Mouse (Mus musculus) neural tube, embryonic 13.5 days (tissue): Measurements from ENCODE around the gene Eif3g. TPM values are rescaled to one million over a fixed set of nuclear protein-coding genes. Genes with fewer than 3 reads are reported as not detected.

Experiments
- ATAC-seq: fragments of 200-750 bp; cut with Nextera tagmentation; 2 replicates; pipeline ENCODE4 v1.8.0; 2017; ENCODE audit warnings: low read depth, mild to moderate bottlenecking, moderate TSS enrichment, moderate library complexity
- H3K27ac ChIP-seq: fragments of 300-500 bp; sonication (generic); replicated peaks from 2 replicates; pipeline ENCODE4 v1.5.1; 2015; ENCODE audit warnings: moderate library complexity, mild to moderate bottlenecking, inconsistent platforms
- H3K27me3 ChIP-seq: fragments of 300-500 bp; sonication (generic); 2 replicates; pipeline ENCODE4 v1.6.1; 2015; ENCODE audit warnings: mild to moderate bottlenecking, inconsistent platforms
- H3K36me3 ChIP-seq: fragments of 300-500 bp; sonication (generic); 2 replicates; pipeline ENCODE4 v1.6.1; 2015; ENCODE audit warnings: mild to moderate bottlenecking, inconsistent platforms
- H3K4me1 ChIP-seq: fragments of 300-500 bp; sonication (generic); replicated peaks from 2 replicates; pipeline ENCODE4 v1.6.1; 2015; ENCODE audit warnings: inconsistent platforms
- H3K4me2 ChIP-seq: fragments of 300-500 bp; sonication (generic); 2 replicates; pipeline ENCODE4 v1.6.1; 2015; ENCODE audit warnings: inconsistent platforms, mild to moderate bottlenecking, moderate library complexity
- H3K4me3 ChIP-seq: fragments of 300-500 bp; sonication (generic); 2 replicates; pipeline ENCODE4 v1.5.1; 2015; ENCODE audit warnings: mild to moderate bottlenecking, inconsistent platforms
- H3K9ac ChIP-seq: fragments of 300-500 bp; sonication (generic); 2 replicates; pipeline ENCODE4 v1.6.1; 2015; ENCODE audit warnings: moderate library complexity, mild to moderate bottlenecking, inconsistent platforms
- H3K9me3 ChIP-seq: fragments of 300-500 bp; sonication (generic); 2 replicates; pipeline ENCODE4 v1.6.1; 2016; ENCODE audit warnings: inconsistent platforms
- WGBS: fragments of 180-500 bp; shearing (Covaris S2); methylation state at CpG from one replicate; pipeline ENCODE4 v1.1.7; 2015; 5-methylcytosine and 5-hydroxymethylcytosine counted together
- polyA plus RNA-seq: library from polyadenylated mRNA; unstranded; fragments of >200 nt; fragmentation: Nextera tagmentation; extraction: Ambion mirVana; gene quantifications from 2 replicates; pipeline ENCODE4 v1.2.1, GENCODE M21; 2015

Gene Eif3g
- polyA plus RNA-seq, 1 experiment from 2014 or later = 267 TPM

- no peaks in the 10 kb centered on the region for H3K27me3 ChIP-seq
- no peak overlapping the region for H3K4me3 ChIP-seq
- no peak overlapping the region for H3K4me2 ChIP-seq
- 98% methylated on average over 2 of the region's 2 CpGs for WGBS
- no peaks in the 10 kb centered on the region for H3K9me3 ChIP-seq
- H3K4me1 ChIP-seq = peaks cover 17% of the 10 kb centered on the region
- H3K36me3 ChIP-seq = peaks cover 24% of the 10 kb centered on the region
- no peak overlapping the region for H3K9ac ChIP-seq
- H3K27ac ChIP-seq = no peak overlapping the region
- no peak for ATAC-seq
Observed at GRCm38 (mm10) chr9:20886563-20886962, 11.9 kb downstream of the Eif3g start.

GRCm38 (mm10) chr9:20879097-20879792, 19.2 kb downstream of the Eif3g start, which contains the start of gene Angptl6:
Gene Angptl6, minus strand, starts transcription at chr9:20879727.
- peak within 1 kb of the TSS; percentile 95 for H3K27ac ChIP-seq
- H3K9me3 ChIP-seq = no peaks in the 10 kb centered on the region
- no peak for ATAC-seq
- H3K27me3 ChIP-seq = no peaks in the 10 kb centered on the region
- H3K36me3 ChIP-seq = no peaks in the 10 kb centered on the region
- H3K9ac ChIP-seq = peak within 1 kb of the TSS; percentile 79
- H3K4me2 ChIP-seq = peak within 1 kb of the TSS; percentile 69
- WGBS = 89% methylated on average over 13 of the region's 13 CpGs
- H3K4me1 ChIP-seq = peaks cover 6% of the 10 kb centered on the region
- H3K4me3 ChIP-seq = peak within 1 kb of the TSS; percentile 46

GRCm38 (mm10) chr9:20878710-20879065, 19.7 kb downstream of the Eif3g start:
- Histone ChIP-seq H3K27me3 (no peaks in the 10 kb centered on the region), H3K27ac (peak overlapping the region; percentile 95), H3K4me3 (peak overlapping the region; percentile 46), H3K4me1 (peaks cover 6% of the 10 kb centered on the region), H3K4me2 (peak overlapping the region; percentile 69), H3K36me3 (no peaks in the 10 kb centered on the region), H3K9ac (peak overlapping the region; percentile 79), H3K9me3 (no peaks in the 10 kb centered on the region)
- peak; percentile 25 for ATAC-seq
- WGBS = 20% methylated on average over 10 of the region's 10 CpGs

DNA sequence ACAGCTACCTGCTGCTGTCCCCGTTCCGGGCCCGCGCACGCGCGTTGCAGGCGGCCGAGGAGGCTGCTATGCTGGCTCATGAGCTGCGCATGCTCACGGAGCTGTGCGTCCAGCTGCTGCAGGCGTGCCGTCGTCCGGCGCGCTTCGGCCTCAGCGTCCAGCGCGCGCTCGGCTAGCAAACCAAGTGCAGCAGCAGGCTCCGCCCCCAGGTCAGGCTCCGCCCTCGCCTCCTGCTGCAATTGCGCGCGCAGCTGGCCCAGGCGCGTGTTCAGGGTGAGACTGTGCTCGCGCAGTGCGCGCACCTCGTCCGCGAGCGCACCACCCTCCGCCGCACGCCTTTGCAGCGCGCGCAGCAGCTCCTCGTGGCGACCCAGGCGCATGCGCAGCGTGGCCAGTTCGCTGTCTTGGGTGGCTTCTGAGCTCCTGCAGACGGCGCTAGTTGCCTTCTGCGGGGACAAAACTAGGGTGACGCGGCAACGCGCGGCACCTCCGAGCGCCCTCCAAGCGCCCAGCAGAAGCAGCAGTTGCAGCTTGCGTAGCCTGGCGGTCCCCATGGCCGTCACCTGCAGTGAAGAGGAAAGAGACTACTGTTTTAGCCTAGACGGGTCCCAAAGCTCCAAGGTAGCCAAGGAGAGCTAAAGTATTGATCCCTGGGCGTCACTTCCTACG, 20.2 kb downstream of the Eif3g start:
- Histone ChIP-seq H3K27ac (peak overlapping the region; percentile 95), H3K9ac (peak overlapping the region; percentile 79), H3K36me3 (no peaks in the 10 kb centered on the region), H3K4me1 (peaks cover 6% of the 10 kb centered on the region), H3K27me3 (no peaks in the 10 kb centered on the region), H3K4me3 (peak overlapping the region; percentile 46), H3K9me3 (no peaks in the 10 kb centered on the region), H3K4me2 (peak overlapping the region; percentile 69)
- WGBS = under 1% methylated on average over 69 of the region's 69 CpGs
- peak; percentile 93 for ATAC-seq

DNA sequence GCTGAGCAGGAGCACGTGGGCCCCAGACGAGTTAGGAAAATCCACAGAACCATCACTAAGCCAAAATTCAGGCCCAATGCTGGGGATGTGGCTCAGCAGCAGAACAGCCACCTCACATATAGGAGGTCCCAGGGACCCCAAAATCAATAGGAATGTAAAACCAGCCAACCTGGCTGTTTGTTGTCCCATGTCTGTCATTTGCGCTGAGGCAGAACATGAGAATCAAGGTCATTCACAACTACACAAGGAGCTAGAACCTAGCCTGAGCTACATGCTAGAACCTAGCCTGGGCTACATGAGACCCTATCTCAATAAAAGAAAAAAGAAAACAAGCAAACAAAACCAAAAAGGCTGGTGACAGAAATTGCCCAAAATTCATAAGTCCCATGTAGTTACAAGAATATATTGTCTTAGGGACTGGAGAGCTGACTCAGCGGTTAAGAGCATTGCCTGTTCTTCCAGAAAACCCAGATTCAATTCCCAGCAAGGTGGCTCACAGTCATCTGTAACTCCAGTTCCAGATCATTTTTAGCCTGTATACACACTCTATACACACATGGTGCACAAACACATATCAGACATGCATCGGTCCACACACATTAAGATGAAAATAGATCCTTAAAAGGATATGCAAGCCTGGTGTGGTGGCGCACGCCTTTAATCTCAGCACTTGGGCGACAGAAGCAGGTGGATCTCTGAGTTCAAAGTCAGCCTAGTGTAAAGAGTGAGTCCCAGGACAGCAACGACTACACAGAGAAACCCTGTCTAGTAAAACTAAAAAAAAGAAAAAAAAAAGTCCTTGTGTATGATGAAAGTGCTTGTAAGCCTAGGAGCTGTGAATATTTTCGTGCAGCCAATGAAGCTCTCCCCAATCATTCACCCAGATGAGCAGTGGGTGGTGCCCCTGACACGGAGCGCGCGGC, 21.0 kb downstream of the Eif3g start:
- no peaks in the 10 kb centered on the region for H3K9me3 ChIP-seq
- peak overlapping the region; percentile 69 for H3K4me2 ChIP-seq
- H3K4me1 ChIP-seq = peaks cover 6% of the 10 kb centered on the region
- H3K9ac ChIP-seq = peak overlapping the region; percentile 61
- H3K36me3 ChIP-seq = no peaks in the 10 kb centered on the region
- H3K27me3 ChIP-seq = no peaks in the 10 kb centered on the region
- no peak; the same call in none of the 2 replicates for ATAC-seq
- 37% methylated on average over 14 of the region's 14 CpGs for WGBS
- peak overlapping the region; percentile 46 for H3K4me3 ChIP-seq
- peak overlapping the region; percentile 95 for H3K27ac ChIP-seq

GRCm38 (mm10) chr9:20876318-20877117, 21.9 kb downstream of the Eif3g start:
- Histone ChIP-seq H3K4me3 (no peak overlapping the region), H3K36me3 (no peaks in the 10 kb centered on the region), H3K9ac (no peak overlapping the region), H3K27me3 (no peaks in the 10 kb centered on the region), H3K4me2 (no peak overlapping the region), H3K27ac (no peak overlapping the region), H3K4me1 (peaks cover 6% of the 10 kb centered on the region), H3K9me3 (no peaks in the 10 kb centered on the region)
- 74% methylated on average over 9 of the region's 9 CpGs for WGBS
- no peak for ATAC-seq

- Histone ChIP-seq H3K4me2 (no peak overlapping the region), H3K4me1 (peaks cover 6% of the 10 kb centered on the region), H3K4me3 (no peak overlapping the region), H3K9ac (no peak overlapping the region), H3K9me3 (no peaks in the 10 kb centered on the region), H3K27me3 (peaks cover 12% of the 10 kb centered on the region), H3K36me3 (no peaks in the 10 kb centered on the region), H3K27ac (no peak overlapping the region)
- no peak for ATAC-seq
- 68% methylated on average over 23 of the region's 23 CpGs for WGBS
Observed at GRCm38 (mm10) chr9:20875021-20875790, 23.2 kb downstream of the Eif3g start.

DNA sequence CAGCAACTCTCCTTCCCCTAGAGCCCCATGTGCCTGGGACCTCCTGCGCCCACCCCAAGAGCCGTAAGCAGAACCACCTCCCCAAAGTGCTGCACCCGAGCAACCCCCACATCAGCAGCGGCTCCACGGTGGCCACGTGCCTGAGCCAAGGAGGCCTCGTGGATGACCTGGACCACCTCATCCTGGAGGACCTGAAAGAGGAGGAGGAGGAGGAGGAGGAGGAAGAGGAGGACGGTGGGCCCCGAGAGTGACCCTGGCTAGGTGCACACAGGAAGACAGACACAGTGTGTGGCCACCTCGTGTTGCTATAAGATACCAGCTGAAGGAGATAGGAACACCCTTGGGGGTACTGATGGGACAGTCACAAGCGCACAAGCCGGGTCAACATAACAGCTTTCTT, 24.9 kb downstream of the Eif3g start:
- Histone ChIP-seq H3K9ac (no peak overlapping the region), H3K4me3 (no peak overlapping the region), H3K27me3 (peaks cover 29% of the 10 kb centered on the region), H3K4me2 (no peak overlapping the region), H3K27ac (no peak overlapping the region), H3K4me1 (peaks cover 11% of the 10 kb centered on the region), H3K36me3 (no peaks in the 10 kb centered on the region), H3K9me3 (no peaks in the 10 kb centered on the region)
- ATAC-seq = no peak
- WGBS = 91% methylated on average over 12 of the region's 12 CpGs

GRCm38 (mm10) chr9:20872991-20873390, 25.4 kb downstream of the Eif3g start:
- ATAC-seq = no peak
- Histone ChIP-seq H3K36me3 (no peaks in the 10 kb centered on the region), H3K4me2 (no peak overlapping the region), H3K9ac (no peak overlapping the region), H3K27me3 (peaks cover 34% of the 10 kb centered on the region), H3K9me3 (no peaks in the 10 kb centered on the region), H3K4me3 (no peak overlapping the region), H3K4me1 (peaks cover 12% of the 10 kb centered on the region), H3K27ac (no peak overlapping the region)
- WGBS = 90% methylated on average over 10 of the region's 10 CpGs

- no peak overlapping the region for H3K27ac ChIP-seq
- ATAC-seq = no peak
- no peak overlapping the region for H3K4me3 ChIP-seq
- no peaks in the 10 kb centered on the region for H3K36me3 ChIP-seq
- H3K4me2 ChIP-seq = no peak overlapping the region
- H3K9me3 ChIP-seq = no peaks in the 10 kb centered on the region
- H3K9ac ChIP-seq = no peak overlapping the region
- H3K4me1 ChIP-seq = peaks cover 6% of the 10 kb centered on the region
- peaks cover 51% of the 10 kb centered on the region for H3K27me3 ChIP-seq
- WGBS = 77% methylated on average over 12 of the region's 12 CpGs
Observed at GRCm38 (mm10) chr9:20870211-20871173, 27.9 kb downstream of the Eif3g start.
